Mouse (Mus musculus): ENCODE measurements at regions not wholly inside any gene's neighbourhood (a gene's known extent, or its start where the extent isn't known, plus 50 kb on each side); places are given as distances from the start of the nearest gene placed in this dataset.

- no peak for DNase-seq
Observed at GRCm38 (mm10) chr3:115816328-115817160, 71.1 kb upstream of the Dph5 start.

- DNase-seq = no peak
Observed at GRCm38 (mm10) chr3:115817771-115818170, 69.9 kb upstream of the Dph5 start.

GRCm38 (mm10) chr3:115818734-115819133, 68.9 kb upstream of the Dph5 start:
- no peak for DNase-seq

- DNase-seq = no peak
Observed at GRCm38 (mm10) chr3:115819401-115820138, 68.1 kb upstream of the Dph5 start.

GRCm38 (mm10) chr3:115820139-115820481, 67.5 kb upstream of the Dph5 start:
- DNase-seq = no peak

GRCm38 (mm10) chr3:115821627-115822026, 66.0 kb upstream of the Dph5 start:
- no peak for DNase-seq

GRCm38 (mm10) chr3:115822491-115822890, 65.1 kb upstream of the Dph5 start:
- DNase-seq = no peak

GRCm38 (mm10) chr3:115823741-115824140, 63.9 kb upstream of the Dph5 start:
- no peak for DNase-seq

- DNase-seq = no peak
Observed at GRCm38 (mm10) chr3:115824792-115825191, 62.8 kb upstream of the Dph5 start.

- DNase-seq = no peak
Observed at GRCm38 (mm10) chr3:115835381-115835780, 52.3 kb upstream of the Dph5 start.

- no peak for DNase-seq
Observed at GRCm38 (mm10) chr3:115837617-115838216, 49.9 kb upstream of the Dph5 start.
